Mouse (Mus musculus) T-helper 17 cell (primary cell): ENCODE results near the gene Cntnap3.
"Not testable (repeated sequence)": the region's sequence is repeated elsewhere in the genome, so short reads cannot be mapped to it uniquely, and the experiment has no call there.

Experiments
- in situ Hi-C, 2 experiments: fragments of 300-600 bp; cut with MboI, MseI; formaldehyde crosslinking; loops; 1 replicate in 1 of 2; 2 replicates in 1 of 2; pipeline ENCODE4 v1.15.1; 2025; ENCODE audit warnings: high pct_unique_total_duplicates in 2 of 2

Cntnap3 gene

GRCm38 (mm10) chr13:64903585-64904208 is at the start of gene Cntnap3:
Gene Cntnap3 (minus strand): TSS chr13:64903955.
- in situ Hi-C loops = no loop called here

GRCm38 (mm10) chr13:64917191-64917590 is 13.4 kb upstream of the Cntnap3 start, which contains the start of gene Spata31:
Gene Spata31 (plus strand): TSS chr13:64917406.
- in situ Hi-C loops = no loop called here

- in situ Hi-C loops = no loop called here
Measured at GRCm38 (mm10) chr13:64903132-64903531, 623 bp downstream of the Cntnap3 start.

- in situ Hi-C loops = no loop called here
Measured at GRCm38 (mm10) chr13:64865397-64865796, 38.4 kb downstream of the Cntnap3 start.

GRCm38 (mm10) chr13:64824856-64825255 is 78.9 kb downstream of the Cntnap3 start:
- in situ Hi-C loops = not testable (repeated sequence)

GRCm38 (mm10) chr13:64745383-64745782 is 158.4 kb downstream of the Cntnap3 start:
- in situ Hi-C loops = no loop called here

- in situ Hi-C loops = no loop called here
Measured at GRCm38 (mm10) chr13:64732244-64732643, 171.5 kb downstream of the Cntnap3 start.

GRCm38 (mm10) chr13:64716791-64717190 is 187.0 kb downstream of the Cntnap3 start:
- in situ Hi-C loops = no loop called here

- in situ Hi-C loops = no loop called here
Measured at GRCm38 (mm10) chr13:64692463-64692862, 211.3 kb downstream of the Cntnap3 start.
